Mouse (Mus musculus) central nervous system, embryonic 11.5 days (tissue): ENCODE data around the gene Nat9. TPM values are rescaled to one million over a fixed set of nuclear protein-coding genes. Genes with fewer than 3 reads are reported as not detected.

Source experiments
- polyA plus RNA-seq: library from polyadenylated mRNA; depleted of rRNA; stranded (reverse); fragments of >200 nt; gene quantifications from 2 replicates; pipeline ENCODE4 v1.2.3, GENCODE M21; 2012; rRNA removed

Nat9 gene
- 20.7 and 23.2 TPM in 2 replicates for polyA plus RNA-seq

DNA sequence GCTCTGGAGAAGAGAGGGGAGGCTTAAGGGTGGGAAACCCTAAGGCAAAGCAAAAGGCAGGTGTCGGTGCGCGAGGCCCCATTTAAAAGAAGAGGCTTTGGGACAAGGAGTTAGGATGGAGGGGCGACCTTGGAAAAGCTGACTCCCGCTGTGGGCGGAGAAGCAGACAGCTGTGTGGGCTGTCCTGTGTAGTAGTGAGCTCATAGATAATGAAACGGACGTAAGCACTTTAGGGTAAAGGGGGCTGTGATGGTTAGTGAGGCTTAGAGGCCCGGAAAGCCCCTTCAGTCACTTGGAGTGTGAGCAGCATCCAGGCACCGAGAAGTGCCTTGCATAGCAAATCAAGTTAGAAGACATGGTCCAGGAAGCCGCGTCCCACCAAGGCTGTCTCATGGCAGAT is at the start of gene Nat9:
Nat9 (minus strand) TSS at position 167 of the 400 bp plus-strand sequence.

DNA sequence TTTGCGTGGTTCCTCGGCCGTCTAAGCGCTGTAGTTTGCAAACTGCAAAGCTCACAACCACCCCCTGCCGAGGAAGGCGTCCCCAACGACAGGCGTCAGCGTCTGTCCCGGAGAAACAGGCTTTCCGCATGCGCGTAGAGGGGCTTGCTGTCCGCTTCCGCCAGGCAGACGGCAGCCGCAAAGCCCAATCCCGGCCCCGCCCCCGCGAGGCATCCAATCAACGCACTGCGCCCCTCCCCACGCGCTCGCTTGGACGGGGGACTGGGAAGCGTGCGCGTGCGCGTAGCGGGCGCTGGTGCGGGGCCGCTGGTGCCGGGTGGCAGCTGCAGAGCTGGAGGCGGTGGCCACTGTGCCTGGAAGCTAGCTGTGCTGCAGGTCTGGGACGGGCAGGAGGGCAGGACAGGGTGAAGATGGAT is 427 bp downstream of the Nat9 start, which contains the start of gene Tmem104:
Tmem104 (plus strand) TSS at position 264 of the 416 bp plus-strand sequence.

DNA sequence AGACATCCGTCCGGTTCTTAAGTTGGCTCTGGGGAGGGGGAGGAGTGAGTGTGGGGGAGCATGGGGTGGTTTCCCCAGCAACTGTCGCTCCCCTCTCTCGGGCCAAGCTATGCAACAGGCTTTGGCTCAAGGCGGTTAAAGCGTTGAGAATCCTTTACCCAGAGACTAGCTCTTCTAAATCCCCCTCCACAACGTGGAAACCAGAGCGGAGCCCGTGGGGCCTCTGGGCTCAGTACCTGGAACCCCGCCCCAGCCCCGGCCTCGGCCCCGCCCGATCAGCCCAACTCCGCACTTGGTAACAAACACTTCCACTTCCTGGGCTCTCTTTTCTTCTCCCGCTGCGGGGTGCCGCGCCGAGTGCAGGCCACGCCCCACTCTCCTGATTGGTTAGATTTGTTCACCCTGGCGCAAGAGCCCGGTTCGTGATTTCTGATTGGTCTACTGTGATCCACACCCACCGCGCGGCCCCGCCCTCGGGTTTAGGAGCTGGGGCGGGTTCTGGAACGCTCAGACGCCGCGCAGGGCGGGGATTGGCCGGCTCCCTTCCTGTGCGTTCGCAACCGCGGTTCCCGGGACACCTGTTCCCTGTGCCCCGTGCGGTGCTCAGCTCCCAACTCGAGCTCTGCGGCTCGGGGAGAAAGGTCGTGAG is 24.7 kb downstream of the Nat9 start, which contains the start of gene Slc9a3r1:
Slc9a3r1 (plus strand) TSS at position 510 of the 649 bp plus-strand sequence.

DNA sequence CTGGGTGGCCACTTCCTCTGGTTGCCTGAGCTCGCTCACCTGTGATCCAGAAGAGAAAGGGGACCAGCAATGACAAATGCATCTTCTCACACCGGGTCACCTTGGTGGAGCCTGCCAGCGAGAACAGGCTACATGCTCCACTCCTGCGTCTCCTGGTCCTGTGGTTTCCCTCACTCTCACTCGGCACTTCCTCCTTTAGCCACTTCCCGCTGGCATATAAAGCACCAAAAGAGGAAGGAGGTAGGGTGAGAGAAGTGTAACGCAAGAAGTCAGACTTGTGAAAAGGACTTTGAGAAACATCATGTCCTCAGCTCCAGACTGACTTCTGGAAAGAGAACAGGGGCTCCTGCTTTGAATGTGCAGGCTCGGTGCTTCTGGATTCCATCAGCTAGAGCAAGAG is 53.9 kb downstream of the Nat9 start, which contains the start of gene Cd300lf:
Cd300lf (minus strand) TSS at position 193 of the 400 bp plus-strand sequence.

Other genes starting within 250 kb of the Nat9 start
- 0.08 TPM in 1 of 2 replicates, not detected in the other for gene Cd300c, start 218.7 kb downstream of the Nat9 start, polyA plus RNA-seq
- gene Cd300ld, start 197.9 kb downstream of the Nat9 start, polyA plus RNA-seq: 0.07 and 0.11 TPM in 2 replicates
- gene Cd300c2, start 186.0 kb downstream of the Nat9 start, polyA plus RNA-seq: 1.3 and 1.6 TPM in 2 replicates
- not detected in 2 replicates for gene Cd300ld2, start 171.7 kb downstream of the Nat9 start, polyA plus RNA-seq
- gene Cd300ld4, start 160.8 kb downstream of the Nat9 start, polyA plus RNA-seq: 0.16 TPM in 1 of 2 replicates, not detected in the other
- gene Cd300ld5, start 150.1 kb downstream of the Nat9 start, polyA plus RNA-seq: 0.23 TPM in 1 of 2 replicates, not detected in the other
- gene Cd300ld3, start 139.4 kb downstream of the Nat9 start, polyA plus RNA-seq: 0.23 and 0.45 TPM in 2 replicates
- gene Cd300e, start 125.7 kb downstream of the Nat9 start, polyA plus RNA-seq: 0.02 and 0.04 TPM in 2 replicates
- gene Rab37, start 96.4 kb downstream of the Nat9 start, polyA plus RNA-seq: 1.4 and 2.0 TPM in 2 replicates
- 0.20 and 0.29 TPM in 2 replicates for gene Cd300lf, start 53.9 kb downstream of the Nat9 start, polyA plus RNA-seq
- gene Slc9a3r1, start 24.5 kb downstream of the Nat9 start, polyA plus RNA-seq: 28.0 and 39.8 TPM in 2 replicates
- 3.5 and 5.0 TPM in 2 replicates for gene Tmem104, start 372 bp downstream of the Nat9 start, polyA plus RNA-seq
- gene Grin2c, start 79.4 kb upstream of the Nat9 start, polyA plus RNA-seq: 1.1 and 1.7 TPM in 2 replicates
- 15.7 and 16.2 TPM in 2 replicates for gene Fdxr, start 89.2 kb upstream of the Nat9 start, polyA plus RNA-seq
- 1.1 and 1.2 TPM in 2 replicates for gene Fads6, start 109.8 kb upstream of the Nat9 start, polyA plus RNA-seq
- gene Otop2, start 119.3 kb upstream of the Nat9 start, polyA plus RNA-seq: 0.06 and 0.19 TPM in 2 replicates
- 0.01 and 0.02 TPM in 2 replicates for gene Ush1g, start 134.2 kb upstream of the Nat9 start, polyA plus RNA-seq
- 0.13 and 0.15 TPM in 2 replicates for gene Otop3, start 146.9 kb upstream of the Nat9 start, polyA plus RNA-seq
- gene Hid1, start 179.9 kb upstream of the Nat9 start, polyA plus RNA-seq: 14.4 and 17.7 TPM in 2 replicates
- gene Cdr2l, start 194.1 kb upstream of the Nat9 start, polyA plus RNA-seq: 29.3 and 33.6 TPM in 2 replicates
- 139 and 210 TPM in 2 replicates for gene Mrpl58, start 215.9 kb upstream of the Nat9 start, polyA plus RNA-seq
- 593 and 879 TPM in 2 replicates for gene Atp5h, start 232.1 kb upstream of the Nat9 start, polyA plus RNA-seq
- gene Kctd2, start 232.3 kb upstream of the Nat9 start, polyA plus RNA-seq: 40.2 and 48.1 TPM in 2 replicates